Mouse (Mus musculus): ENCODE measurements at regions not wholly inside any gene's neighbourhood (a gene's known extent, or its start where the extent isn't known, plus 50 kb on each side); places are given as distances from the start of the nearest gene placed in this dataset.

GRCm38 (mm10) chr8:30998657-30999056 is 2429.9 kb upstream of the 5930422O12Rik start:
- Histone ChIP-seq H3K4me3 (ENCODE audit: low read length) (no peak overlapping the region), H3K4me2 (ENCODE audit: low read depth, low read length) (no peak overlapping the region), H3K27me3 (replicated peaks; ENCODE audit: control insufficient read depth, insufficient read depth, low read length) (no peaks in the 10 kb centered on the region), H3K36me3 (ENCODE audit: control insufficient read depth, insufficient read depth, low read length) (no peaks in the 10 kb centered on the region), H3K4me1 (ENCODE audit: control insufficient read depth, insufficient read depth, low read length) (no peaks in the 10 kb centered on the region), H3K9ac (ENCODE audit: low read depth, low read length) (no peak overlapping the region), H3K9me3 (ENCODE audit: control insufficient read depth, low read length) (no peaks in the 10 kb centered on the region), H3K27ac (ENCODE audit: low read length) (no peak overlapping the region)
- 61% methylated on average over 9 of the region's 9 CpGs for WGBS
- no peak for ATAC-seq

GRCm38 (mm10) chr8:31000120-31000519 is 2428.4 kb upstream of the 5930422O12Rik start:
- 82% methylated on average over 6 of the region's 6 CpGs for WGBS

DNA sequence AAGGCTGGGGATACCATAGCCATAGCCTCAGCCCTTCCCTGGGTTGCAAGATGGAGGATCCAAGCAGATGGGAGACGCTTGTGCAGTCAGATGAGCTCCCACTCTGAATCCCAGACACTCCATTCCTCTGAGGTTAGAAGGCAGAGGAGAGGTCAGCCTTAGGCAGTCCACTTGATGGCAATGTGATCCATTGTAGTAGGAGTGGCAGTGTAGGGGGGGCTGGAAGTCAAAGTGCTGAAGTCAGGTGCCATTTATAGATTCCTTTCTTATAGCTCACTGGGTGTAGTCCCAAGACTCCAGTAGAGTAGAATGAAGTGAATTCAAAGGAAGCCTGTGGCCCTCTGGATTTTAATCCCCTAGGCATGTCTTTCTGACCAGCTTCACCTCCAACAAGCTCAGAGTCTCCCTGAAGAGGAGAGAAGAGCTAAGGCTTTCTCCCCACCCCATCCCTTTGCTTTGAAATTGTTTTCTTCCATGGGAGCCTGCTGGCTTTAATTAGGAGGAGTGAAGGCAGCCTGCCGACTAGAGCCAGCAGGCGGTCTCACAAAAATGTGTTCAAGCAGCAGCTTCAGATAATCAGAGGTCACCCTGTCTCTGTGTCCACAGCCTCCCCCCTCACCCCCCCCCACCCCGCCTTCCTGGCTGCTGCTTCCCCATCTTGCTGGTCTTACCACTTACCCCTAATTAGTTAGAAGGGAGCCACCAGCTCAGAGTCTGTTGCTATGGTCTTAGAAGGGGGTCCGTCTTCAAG is 2426.4 kb upstream of the 5930422O12Rik start:
- no peaks in the 10 kb centered on the region for H3K9me3 ChIP-seq (ENCODE audit: control insufficient read depth, low read length)
- H3K27me3 ChIP-seq (replicated peaks; ENCODE audit: control insufficient read depth, insufficient read depth, low read length) = no peaks in the 10 kb centered on the region
- H3K36me3 ChIP-seq (ENCODE audit: control insufficient read depth, insufficient read depth, low read length) = no peaks in the 10 kb centered on the region
- no peak overlapping the region for H3K4me2 ChIP-seq (ENCODE audit: low read depth, low read length)
- H3K9ac ChIP-seq (ENCODE audit: low read depth, low read length) = no peak overlapping the region
- no peak overlapping the region for H3K4me3 ChIP-seq (ENCODE audit: low read length)
- H3K27ac ChIP-seq (ENCODE audit: low read length) = no peak overlapping the region
- WGBS = 53% methylated on average over 5 of the region's 5 CpGs
- H3K4me1 ChIP-seq (ENCODE audit: control insufficient read depth, insufficient read depth, low read length) = no peaks in the 10 kb centered on the region
- no peak for ATAC-seq

More at GRCm38 (mm10) chr8:31000120-31000519, 2428.4 kb upstream of the 5930422O12Rik start:
- Histone ChIP-seq H3K9me3 (ENCODE audit: control insufficient read depth, low read length) (no peaks in the 10 kb centered on the region), H3K36me3 (ENCODE audit: control insufficient read depth, insufficient read depth, low read length) (no peaks in the 10 kb centered on the region), H3K4me3 (ENCODE audit: low read length) (no peak overlapping the region), H3K27me3 (replicated peaks; ENCODE audit: control insufficient read depth, insufficient read depth, low read length) (no peaks in the 10 kb centered on the region), H3K27ac (ENCODE audit: low read length) (no peak overlapping the region), H3K4me1 (ENCODE audit: control insufficient read depth, insufficient read depth, low read length) (no peaks in the 10 kb centered on the region), H3K9ac (ENCODE audit: low read depth, low read length) (no peak overlapping the region), H3K4me2 (ENCODE audit: low read depth, low read length) (no peak overlapping the region)
- ATAC-seq = no peak

DNA sequence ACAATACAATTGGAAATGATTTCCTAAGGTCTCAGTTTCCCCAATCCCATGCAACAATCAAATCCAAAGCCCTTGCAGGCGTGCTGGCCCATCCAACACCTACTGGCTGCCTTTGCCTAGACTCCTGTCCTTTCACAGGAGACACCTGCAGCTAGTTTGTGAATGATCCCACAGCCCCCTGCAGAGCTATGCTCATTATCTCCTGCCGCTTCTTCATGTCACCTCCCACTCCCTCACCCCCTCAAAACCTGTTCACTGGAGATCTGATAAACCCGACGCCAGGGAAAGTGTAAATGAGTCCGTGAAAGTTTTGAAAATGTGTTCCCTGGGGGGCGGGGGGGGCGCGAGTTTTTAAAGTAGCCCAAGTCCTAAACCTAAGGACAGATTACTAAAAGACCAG is 2420.2 kb upstream of the 5930422O12Rik start:
- Histone ChIP-seq H3K9me3 (ENCODE audit: control insufficient read depth, low read length) (no peaks in the 10 kb centered on the region), H3K36me3 (ENCODE audit: control insufficient read depth, insufficient read depth, low read length) (no peaks in the 10 kb centered on the region), H3K27ac (ENCODE audit: low read length) (no peak overlapping the region), H3K27me3 (replicated peaks; ENCODE audit: control insufficient read depth, insufficient read depth, low read length) (no peaks in the 10 kb centered on the region), H3K4me2 (ENCODE audit: low read depth, low read length) (no peak overlapping the region), H3K4me1 (ENCODE audit: control insufficient read depth, insufficient read depth, low read length) (no peaks in the 10 kb centered on the region), H3K9ac (ENCODE audit: low read depth, low read length) (no peak overlapping the region), H3K4me3 (ENCODE audit: low read length) (no peak overlapping the region)
- WGBS = 65% methylated on average over 8 of the region's 8 CpGs
- no peak for ATAC-seq

GRCm38 (mm10) chr8:31012068-31012467 is 2416.4 kb upstream of the 5930422O12Rik start:
- Histone ChIP-seq H3K9me3 (ENCODE audit: control insufficient read depth, low read length) (no peaks in the 10 kb centered on the region), H3K27me3 (replicated peaks; ENCODE audit: control insufficient read depth, insufficient read depth, low read length) (no peaks in the 10 kb centered on the region), H3K36me3 (ENCODE audit: control insufficient read depth, insufficient read depth, low read length) (no peaks in the 10 kb centered on the region), H3K9ac (ENCODE audit: low read depth, low read length) (no peak overlapping the region), H3K4me3 (ENCODE audit: low read length) (no peak overlapping the region), H3K27ac (ENCODE audit: low read length) (no peak overlapping the region), H3K4me1 (ENCODE audit: control insufficient read depth, insufficient read depth, low read length) (no peaks in the 10 kb centered on the region), H3K4me2 (ENCODE audit: low read depth, low read length) (no peak overlapping the region)
- WGBS = 68% methylated on average over 11 of the region's 11 CpGs
- ATAC-seq = no peak

DNA sequence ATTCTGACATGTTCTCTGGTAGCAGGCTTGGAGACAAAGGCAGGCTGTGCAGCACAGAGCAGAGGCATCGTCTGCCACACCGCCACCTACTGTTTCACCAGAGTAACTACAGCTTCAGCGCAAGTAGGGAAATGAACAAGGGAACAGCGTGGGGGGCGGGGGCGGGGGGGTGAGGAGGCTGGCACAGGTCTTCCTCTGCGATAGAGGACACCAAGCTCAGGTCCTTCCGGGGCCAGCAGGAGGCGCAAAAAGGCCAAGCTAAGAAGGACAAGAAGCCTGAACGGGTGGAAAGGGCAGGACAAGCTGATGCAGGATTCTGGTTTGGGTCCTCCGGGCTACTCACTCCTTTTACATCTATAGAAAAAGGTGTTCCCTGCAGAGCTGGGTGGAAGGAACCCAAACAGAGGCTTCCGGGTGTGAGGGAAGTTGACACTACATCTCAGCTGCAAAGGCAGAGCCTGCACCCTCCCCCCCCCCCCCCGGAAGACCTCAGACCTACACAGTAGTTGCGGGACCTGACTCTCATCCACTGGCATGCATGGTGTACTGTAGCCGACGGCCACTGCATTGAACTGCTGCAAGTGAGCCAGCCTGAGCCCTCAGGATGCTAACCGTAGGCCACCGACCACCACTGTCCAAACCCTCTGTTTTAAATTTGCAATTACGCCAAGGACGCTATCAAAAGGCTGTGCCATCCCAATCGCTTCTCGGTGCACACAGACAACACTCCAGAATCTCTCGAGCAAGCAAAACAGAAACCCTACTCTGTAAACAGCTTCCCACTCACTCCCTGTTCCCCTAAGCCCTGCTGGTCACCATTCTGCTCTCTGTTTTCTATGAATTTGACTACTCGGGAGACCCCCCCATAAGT is 2396.6 kb upstream of the 5930422O12Rik start:
- H3K9me3 ChIP-seq (ENCODE audit: control insufficient read depth, low read length) = no peaks in the 10 kb centered on the region
- peak overlapping the region; percentile 49 for H3K9ac ChIP-seq (ENCODE audit: low read depth, low read length)
- peak overlapping the region; percentile 67 for H3K4me2 ChIP-seq (ENCODE audit: low read depth, low read length)
- peak; percentile 91 for ATAC-seq
- H3K27me3 ChIP-seq (replicated peaks; ENCODE audit: control insufficient read depth, insufficient read depth, low read length) = no peaks in the 10 kb centered on the region
- H3K4me3 ChIP-seq (ENCODE audit: low read length) = peak overlapping the region; percentile 47
- H3K4me1 ChIP-seq (ENCODE audit: control insufficient read depth, insufficient read depth, low read length) = peaks cover 6% of the 10 kb centered on the region
- WGBS = 5% methylated on average over 24 of the region's 24 CpGs
- no peaks in the 10 kb centered on the region for H3K36me3 ChIP-seq (ENCODE audit: control insufficient read depth, insufficient read depth, low read length)
- no peak overlapping the region for H3K27ac ChIP-seq (ENCODE audit: low read length)

GRCm38 (mm10) chr8:31033281-31033680 is 2395.2 kb upstream of the 5930422O12Rik start:
- no peaks in the 10 kb centered on the region for H3K9me3 ChIP-seq (ENCODE audit: control insufficient read depth, low read length)
- H3K4me3 ChIP-seq (ENCODE audit: low read length) = peak overlapping the region; percentile 51
- no peaks in the 10 kb centered on the region for H3K27me3 ChIP-seq (replicated peaks; ENCODE audit: control insufficient read depth, insufficient read depth, low read length)
- WGBS = 3% methylated on average over 13 of the region's 13 CpGs
- peaks cover 6% of the 10 kb centered on the region for H3K4me1 ChIP-seq (ENCODE audit: control insufficient read depth, insufficient read depth, low read length)
- peak overlapping the region; percentile 55; the same call in 1 of the 2 replicates for H3K9ac ChIP-seq (ENCODE audit: low read depth, low read length)
- H3K27ac ChIP-seq (ENCODE audit: low read length) = no peak overlapping the region
- no peaks in the 10 kb centered on the region for H3K36me3 ChIP-seq (ENCODE audit: control insufficient read depth, insufficient read depth, low read length)
- ATAC-seq = peak; percentile 68
- peak overlapping the region; percentile 67 for H3K4me2 ChIP-seq (ENCODE audit: low read depth, low read length)

DNA sequence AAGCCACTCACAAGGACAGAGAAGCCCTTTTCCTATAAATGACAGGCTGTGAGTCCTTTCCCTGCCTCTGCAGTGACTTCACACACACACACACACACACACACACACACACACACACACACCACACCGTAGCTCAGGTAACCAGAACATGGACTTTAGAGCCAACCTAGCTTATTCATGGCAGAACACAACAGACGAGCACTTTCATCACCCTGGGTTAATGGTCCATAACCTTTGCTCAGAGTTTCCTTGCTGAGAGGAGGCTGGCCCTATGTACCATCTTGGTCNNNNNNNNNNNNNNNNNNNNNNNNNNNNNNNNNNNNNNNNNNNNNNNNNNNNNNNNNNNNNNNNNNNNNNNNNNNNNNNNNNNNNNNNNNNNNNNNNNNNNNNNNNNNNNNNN is 2391.6 kb upstream of the 5930422O12Rik start:
- no peak overlapping the region for H3K9ac ChIP-seq (ENCODE audit: low read depth, low read length)
- no peaks in the 10 kb centered on the region for H3K27me3 ChIP-seq (replicated peaks; ENCODE audit: control insufficient read depth, insufficient read depth, low read length)
- H3K36me3 ChIP-seq (ENCODE audit: control insufficient read depth, insufficient read depth, low read length) = no peaks in the 10 kb centered on the region
- no peak overlapping the region for H3K27ac ChIP-seq (ENCODE audit: low read length)
- H3K9me3 ChIP-seq (ENCODE audit: control insufficient read depth, low read length) = no peaks in the 10 kb centered on the region
- no peak; the same call in 1 of the 2 replicates for ATAC-seq
- 69% methylated on average over 2 of the region's 2 CpGs for WGBS
- no peak overlapping the region for H3K4me3 ChIP-seq (ENCODE audit: low read length)
- H3K4me1 ChIP-seq (ENCODE audit: control insufficient read depth, insufficient read depth, low read length) = peaks cover 6% of the 10 kb centered on the region
- no peak overlapping the region for H3K4me2 ChIP-seq (ENCODE audit: low read depth, low read length)
